Mouse (Mus musculus): ENCODE results near the gene Babam2.

GRCm38 (mm10) chr5:32014786-32015185 lies 317.3 kb downstream of the Babam2 start:
- TF ChIP-seq POLR2A (IDR thresholded peaks at IDR 0.05; ENCODE audit: extremely low read depth, insufficient read depth, low read length) (no peak), CTCF (IDR thresholded peaks at IDR 0.05; ENCODE audit: extremely low read depth, insufficient read depth, low read length) (no peak)
